Mouse (Mus musculus) heart, embryonic 16.5 days (tissue): ENCODE results near the gene Cd151. TPM values are rescaled to one million over a fixed set of nuclear protein-coding genes. Genes with fewer than 3 reads are reported as not detected.

Experiments
- ATAC-seq: fragments of 200-750 bp; cut with Nextera tagmentation; replicated peaks from 2 replicates; pipeline ENCODE4 v1.8.0; 2017; ENCODE audit warnings: moderate number of reproducible peaks; ENCODE audit not compliant: insufficient read depth, low FRiP score; ENCODE audit errors: extremely low read depth
- H3K27ac ChIP-seq: fragments of 300-500 bp; sonication (generic); 2 replicates; pipeline ENCODE4 v1.5.1; 2014; ENCODE audit warnings: mild to moderate bottlenecking, low read length, control low read depth, moderate library complexity
- H3K27me3 ChIP-seq: fragments of 300-500 bp; sonication (generic); 2 replicates; pipeline ENCODE4 v1.6.1; 2014; ENCODE audit warnings: low read length, mixed read lengths; ENCODE audit not compliant: control insufficient read depth, insufficient read depth
- H3K36me3 ChIP-seq: fragments of 300-500 bp; sonication (generic); 2 replicates; pipeline ENCODE4 v1.6.1; 2014; ENCODE audit not compliant: control insufficient read depth, insufficient read depth
- H3K4me1 ChIP-seq: fragments of 300-500 bp; sonication (generic); 2 replicates; pipeline ENCODE4 v1.6.1; 2014; ENCODE audit warnings: low read length, mixed read lengths; ENCODE audit not compliant: control insufficient read depth, insufficient read depth
- H3K4me2 ChIP-seq: fragments of 300-500 bp; sonication (generic); 2 replicates; pipeline ENCODE4 v1.6.1; 2014; ENCODE audit warnings: low read depth, mild to moderate bottlenecking, control low read depth, low read length
- H3K4me3 ChIP-seq: fragments of 300-500 bp; sonication (generic); 2 replicates; pipeline ENCODE4 v1.5.1; 2014; ENCODE audit warnings: mild to moderate bottlenecking, control low read depth, low read length
- H3K9ac ChIP-seq: fragments of 300-500 bp; sonication (generic); 2 replicates; pipeline ENCODE4 v1.6.1; 2014; ENCODE audit warnings: low read length, control low read depth
- H3K9me3 ChIP-seq: fragments of 300-500 bp; sonication (generic); replicated peaks from 2 replicates; pipeline ENCODE4 v1.6.1; 2016; ENCODE audit warnings: low read length; ENCODE audit not compliant: control insufficient read depth
- WGBS: fragments of 180-500 bp; shearing (Covaris S2); extraction: QIAGEN DNeasy Blood & Tissue Kit; methylation state at CpG from one replicate; pipeline ENCODE4 v1.1.7; 2014; 5-methylcytosine and 5-hydroxymethylcytosine counted together
- polyA plus RNA-seq: library from polyadenylated mRNA; unstranded; fragments of >200 nt; fragmentation: Nextera tagmentation; extraction: Ambion mirVana; gene quantifications from 2 replicates; pipeline ENCODE4 v1.2.1, GENCODE M21; 2015

Cd151 gene
- polyA plus RNA-seq, 1 experiment from 2014 or later = 44.0 TPM

- no peak for ATAC-seq
- Histone ChIP-seq H3K9me3 (no peaks in the 10 kb centered on the region), H3K4me1 (peaks cover 25% of the 10 kb centered on the region), H3K27ac (peak overlapping the region; percentile 41), H3K36me3 (peaks cover 11% of the 10 kb centered on the region), H3K4me2 (peak overlapping the region; percentile 34), H3K9ac (peak overlapping the region; percentile 2; the same call in 1 of the 2 replicates), H3K4me3 (no peak overlapping the region), H3K27me3 (no peaks in the 10 kb centered on the region)
- 45% methylated on average over 9 of the region's 9 CpGs for WGBS
Observed at GRCm38 (mm10) chr7:141429840-141430584, 37.2 kb upstream of the Cd151 start.

- ATAC-seq = no peak
- no peak overlapping the region for H3K27ac ChIP-seq
- H3K4me2 ChIP-seq = no peak overlapping the region
- 94% methylated on average over 9 of the region's 9 CpGs for WGBS
- no peak overlapping the region for H3K4me3 ChIP-seq
- H3K9ac ChIP-seq = no peak overlapping the region
- H3K4me1 ChIP-seq = peaks cover 29% of the 10 kb centered on the region
- H3K9me3 ChIP-seq = no peaks in the 10 kb centered on the region
- no peaks in the 10 kb centered on the region for H3K27me3 ChIP-seq
- H3K36me3 ChIP-seq = peaks cover 11% of the 10 kb centered on the region
Observed at GRCm38 (mm10) chr7:141430585-141431240, 36.5 kb upstream of the Cd151 start.

- H3K4me1 ChIP-seq = peaks cover 31% of the 10 kb centered on the region
- peaks cover 11% of the 10 kb centered on the region for H3K36me3 ChIP-seq
- no peaks in the 10 kb centered on the region for H3K27me3 ChIP-seq
- ATAC-seq = no peak
- H3K9ac ChIP-seq = no peak overlapping the region
- WGBS = 92% methylated on average over 19 of the region's 19 CpGs
- H3K9me3 ChIP-seq = no peaks in the 10 kb centered on the region
- H3K4me2 ChIP-seq = no peak overlapping the region
- H3K4me3 ChIP-seq = no peak overlapping the region
- no peak overlapping the region for H3K27ac ChIP-seq
Observed at GRCm38 (mm10) chr7:141431434-141432185, 35.6 kb upstream of the Cd151 start.

GRCm38 (mm10) chr7:141432186-141432611, 35.0 kb upstream of the Cd151 start:
- 77% methylated on average over 8 of the region's 8 CpGs for WGBS
- H3K36me3 ChIP-seq = peaks cover 11% of the 10 kb centered on the region
- H3K27me3 ChIP-seq = no peaks in the 10 kb centered on the region
- H3K9ac ChIP-seq = no peak overlapping the region
- H3K9me3 ChIP-seq = no peaks in the 10 kb centered on the region
- no peak overlapping the region for H3K27ac ChIP-seq
- H3K4me3 ChIP-seq = no peak overlapping the region
- peaks cover 35% of the 10 kb centered on the region for H3K4me1 ChIP-seq
- no peak overlapping the region for H3K4me2 ChIP-seq
- ATAC-seq = no peak

GRCm38 (mm10) chr7:141432741-141433516, 34.3 kb upstream of the Cd151 start:
- ATAC-seq = no peak
- Histone ChIP-seq H3K36me3 (peaks cover 11% of the 10 kb centered on the region), H3K27me3 (no peaks in the 10 kb centered on the region), H3K4me2 (no peak overlapping the region), H3K9me3 (no peaks in the 10 kb centered on the region), H3K4me1 (peaks cover 35% of the 10 kb centered on the region), H3K27ac (no peak overlapping the region), H3K4me3 (no peak overlapping the region), H3K9ac (no peak overlapping the region)
- WGBS = 92% methylated on average over 6 of the region's 6 CpGs

GRCm38 (mm10) chr7:141433517-141434400, 33.4 kb upstream of the Cd151 start:
- Histone ChIP-seq H3K9me3 (no peaks in the 10 kb centered on the region), H3K27ac (0 out of 2 replicates have a peak overlapping the region, but pooled peaks have one; percentile 10), H3K4me3 (peak overlapping the region; percentile 64), H3K27me3 (no peaks in the 10 kb centered on the region), H3K4me1 (peaks cover 32% of the 10 kb centered on the region), H3K36me3 (peaks cover 15% of the 10 kb centered on the region), H3K9ac (peak overlapping the region; percentile 73), H3K4me2 (peak overlapping the region; percentile 81)
- ATAC-seq = no peak
- 73% methylated on average over 15 of the region's 15 CpGs for WGBS

GRCm38 (mm10) chr7:141434464-141434863, 32.7 kb upstream of the Cd151 start:
- WGBS = 16% methylated on average over 8 of the region's 8 CpGs

More at GRCm38 (mm10) chr7:141434464-141434863, 32.7 kb upstream of the Cd151 start:
- Histone ChIP-seq H3K27ac (peak overlapping the region; percentile 19), H3K4me2 (peak overlapping the region; percentile 81), H3K9me3 (no peaks in the 10 kb centered on the region), H3K4me3 (peak overlapping the region; percentile 64), H3K9ac (peak overlapping the region; percentile 73), H3K4me1 (peaks cover 27% of the 10 kb centered on the region), H3K27me3 (no peaks in the 10 kb centered on the region), H3K36me3 (peaks cover 18% of the 10 kb centered on the region)
- ATAC-seq = no peak
